Mouse (Mus musculus): Measurements from ENCODE around the gene Slc5a3.

- TF ChIP-seq EP300 (IDR thresholded peaks at IDR 0.05; ENCODE audit: low read depth) (no peak), CTCF (IDR thresholded peaks at IDR 0.05; ENCODE audit: low read depth) (no peak)
Measured at GRCm38 (mm10) chr16:92039966-92040365, 18.2 kb upstream of the Slc5a3 start.

Measured in liver, postnatal 0 days (tissue).